Mouse (Mus musculus) lung, adult 2 months (tissue): ENCODE results near the gene Cpsf6. TPM values are rescaled to one million over a fixed set of nuclear protein-coding genes. Genes with fewer than 3 reads are reported as not detected.

Source experiments
- DNase-seq: peaks from one replicate; pipeline ENCODE4 v3.0.0; 2022
- H3K4me1 ChIP-seq: fragments of 200-500 bp; 2 replicates; pipeline ENCODE4 v1.6.1; 2011; ENCODE audit warnings: low read length; ENCODE audit not compliant: control insufficient read depth, insufficient read depth
- H3K4me3 ChIP-seq: fragments of 200-500 bp; replicated peaks from 2 replicates; pipeline ENCODE3; 2011; ENCODE audit warnings: low read depth, mild to moderate bottlenecking, control low read depth, low read length; ENCODE audit errors: extremely low read depth
- CTCF ChIP-seq: fragments of 200-500 bp; IDR thresholded peaks from 2 replicates; pipeline ENCODE4 v1.5.1; 2011; ENCODE audit warnings: mild to moderate bottlenecking, low read length, control low read depth; ENCODE audit not compliant: insufficient read depth
- POLR2A ChIP-seq: fragments of 200-500 bp; IDR thresholded peaks from 2 replicates; pipeline ENCODE4 v1.6.1; 2011; ENCODE audit warnings: low read depth, mild to moderate bottlenecking, control low read depth, low read length, borderline replicate concordance; ENCODE audit errors: extremely low read depth
- WGBS: fragments of 180-500 bp; shearing (Covaris S2); methylation state at CpG from one replicate; pipeline ENCODE4 v1.1.7; 2018; 5-methylcytosine and 5-hydroxymethylcytosine counted together
- polyA plus RNA-seq: library from polyadenylated mRNA; depleted of rRNA; stranded (reverse); fragments of >200 nt; gene quantifications from 2 replicates; pipeline ENCODE4 v1.2.3, GENCODE M21; 2012; rRNA removed

Cpsf6 gene
- polyA plus RNA-seq, 1 experiment, result 51.7 TPM

- DNase-seq, result no peak
- 86% methylated on average over 8 of the region's 8 CpGs for WGBS
- no peaks in the 10 kb centered on the region; the same call in 1 of the 2 replicates for H3K4me1 ChIP-seq
- no peak overlapping the region for H3K4me3 ChIP-seq
- no peak for TF ChIP-seq POLR2A
- TF ChIP-seq CTCF, result no peak
Measured at GRCm38 (mm10) chr10:117312168-117312567, 67.6 kb downstream of the Cpsf6 start.

GRCm38 (mm10) chr10:117304371-117304770, 75.4 kb downstream of the Cpsf6 start:
- no peak for DNase-seq
- Histone ChIP-seq H3K4me3 (no peak overlapping the region), H3K4me1 (peaks cover 3% of the 10 kb centered on the region)
- WGBS, result 80% methylated on average over 5 of the region's 5 CpGs
- no peak for TF ChIP-seq POLR2A
- no peak for TF ChIP-seq CTCF

- 31% methylated on average over 1 of the region's 1 CpGs for WGBS
- Histone ChIP-seq H3K4me1 (peaks cover 3% of the 10 kb centered on the region; the same call in 1 of the 2 replicates), H3K4me3 (no peak overlapping the region)
- no peak for TF ChIP-seq POLR2A
- TF ChIP-seq CTCF, result no peak
- no peak for DNase-seq
Measured at GRCm38 (mm10) chr10:117301688-117302087, 78.1 kb downstream of the Cpsf6 start.

GRCm38 (mm10) chr10:117299901-117300520, 79.8 kb downstream of the Cpsf6 start:
- Histone ChIP-seq H3K4me3 (no peak overlapping the region), H3K4me1 (peaks cover 3% of the 10 kb centered on the region)
- DNase-seq, result no peak
- TF ChIP-seq CTCF, result no peak
- 79% methylated on average over 5 of the region's 5 CpGs for WGBS

GRCm38 (mm10) chr10:117299106-117299505, 80.7 kb downstream of the Cpsf6 start:
- 89% methylated on average over 4 of the region's 4 CpGs for WGBS
- DNase-seq, result no peak
- Histone ChIP-seq H3K4me1 (peaks cover 3% of the 10 kb centered on the region), H3K4me3 (no peak overlapping the region)
- TF ChIP-seq CTCF (no peak), POLR2A (no peak)

GRCm38 (mm10) chr10:117298336-117298735, 81.5 kb downstream of the Cpsf6 start:
- 70% methylated on average over 6 of the region's 6 CpGs for WGBS
- no peak for DNase-seq
- H3K4me1 ChIP-seq, result peaks cover 3% of the 10 kb centered on the region
- H3K4me3 ChIP-seq, result no peak overlapping the region
- TF ChIP-seq POLR2A, result no peak

Other genes with a start within 250 kb of the Cpsf6 start
- gene Frs2, start 231.5 kb downstream of the Cpsf6 start, polyA plus RNA-seq, result 9.8 and 14.9 TPM in 2 replicates
- gene Yeats4, start 155.5 kb downstream of the Cpsf6 start, polyA plus RNA-seq, result 19.8 and 21.3 TPM in 2 replicates
- 0.14 and 0.27 TPM in 2 replicates for gene 9530003J23Rik, start 141.3 kb downstream of the Cpsf6 start, polyA plus RNA-seq
- 3,937 and 4,776 TPM in 2 replicates for gene Lyz2, start 97.7 kb downstream of the Cpsf6 start, polyA plus RNA-seq
- 304 and 343 TPM in 2 replicates for gene Lyz1, start 87.1 kb downstream of the Cpsf6 start, polyA plus RNA-seq
- gene Cpm, start 249.5 kb upstream of the Cpsf6 start, polyA plus RNA-seq, result 104 and 117 TPM in 2 replicates